Comparison of ENCODE assay signal across 8 mouse cellular contexts in the genomic region with DNA sequence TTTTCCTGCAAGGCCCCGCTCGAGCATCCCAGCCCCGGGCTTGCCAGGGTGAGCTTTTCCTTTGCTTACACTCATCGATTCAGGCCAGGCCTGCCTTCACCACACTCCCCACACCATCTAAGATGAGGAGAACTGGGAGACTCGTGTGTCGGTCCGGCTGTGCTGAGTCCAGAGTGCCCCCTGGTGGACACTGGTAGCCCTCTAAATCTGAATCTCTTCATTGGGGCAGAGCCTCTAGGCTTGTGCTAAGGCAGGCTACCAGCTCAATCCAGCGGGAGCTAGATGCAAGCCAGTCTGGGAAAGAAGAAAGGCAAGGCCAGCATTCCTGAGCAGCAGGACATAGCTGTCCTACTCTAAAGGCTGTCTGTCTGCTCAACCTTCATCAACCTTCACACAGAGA. TPM values are rescaled to one million over a fixed set of nuclear protein-coding genes. Genes with fewer than 3 reads are reported as not detected.
DNase-seq lines count a peak whose midpoint lies in the region; ATAC-seq and TF ChIP-seq lines count a peak whose summit lies in the region.

No protein-coding gene starts in this region.

- no peak for TF ChIP-seq POLR2A in brain, embryonic 14.5 days (IDR thresholded peaks at IDR 0.05; ENCODE audit: borderline replicate concordance, extremely low read depth, insufficient read depth, insufficient read length, poor library complexity, severe bottlenecking)

- peak; percentile 71 for TF ChIP-seq CTCF in C2C12 (IDR thresholded peaks at IDR 0.05; ENCODE audit: control insufficient read depth, insufficient read depth, insufficient read length)
- peak; percentile 93 for TF ChIP-seq CTCF in brain, embryonic 14.5 days (IDR thresholded peaks at IDR 0.05; ENCODE audit: borderline replicate concordance, extremely low read depth, insufficient read depth, insufficient read length)

- ATAC-seq in forebrain, embryonic 13.5 days = peak; percentile 57; the same call in 1 of the 2 replicates
- ATAC-seq in neutrophil, adult 5-6 weeks (ENCODE audit: extremely low read depth, insufficient number of reproducible peaks, low FRiP score, poor library complexity, severe bottlenecking) = peak; percentile 72

- H3K36me3 ChIP-seq in C2C12 (ENCODE audit: control insufficient read depth, insufficient read depth) = peaks cover 36% of the 10 kb centered on the region
- peaks cover 43% of the 10 kb centered on the region for H3K36me3 ChIP-seq in forebrain, embryonic 13.5 days (ENCODE audit: poor library complexity, severe bottlenecking)

- intact Hi-C loops in heart, postnatal 14 days (cut with DNase I) = loop anchor here (5.0 kb wide), 1 partner anchor 96 kb away; no protein-coding TSS in a partner anchor

- DNase-seq in brain, embryonic 14.5 days (ENCODE audit: low read depth) = peak; percentile 86
- DNase-seq in heart, postnatal 14 days = peak; percentile 90 to 94
- peak; percentile 82 to 94 for DNase-seq in layer of hippocampus, adult 18-20 months (ENCODE audit: low spot score in 2 of 2)
- peak; percentile 89 to 92 for DNase-seq in lung, adult 18-20 months
- peak; percentile 73 for DNase-seq in testis, postnatal 14 days (ENCODE audit: low spot score)

- H3ac ChIP-seq in C2C12 (ENCODE audit: control insufficient read depth, insufficient read length, low read depth) = no peak overlapping the region

- peaks cover 24% of the 10 kb centered on the region for H3K79me2 ChIP-seq in C2C12 (ENCODE audit: control insufficient read depth, insufficient read depth)

- no peak overlapping the region for H3K9ac ChIP-seq in forebrain, embryonic 13.5 days

- H3K4me2 ChIP-seq in forebrain, embryonic 13.5 days = no peak overlapping the region

- H3K27ac ChIP-seq in forebrain, embryonic 13.5 days = no peak overlapping the region

- 13% methylated on average over 8 of the region's 8 CpGs for WGBS in forebrain, embryonic 13.5 days

- H3K4me3 ChIP-seq in C2C12 (ENCODE audit: insufficient read depth, poor library complexity, severe bottlenecking) = no peak overlapping the region
- no peak overlapping the region for H3K4me3 ChIP-seq in forebrain, embryonic 13.5 days

- no peaks in the 10 kb centered on the region for H3K9me3 ChIP-seq in forebrain, embryonic 13.5 days (replicated peaks)

- peaks cover 9% of the 10 kb centered on the region for H3K79me3 ChIP-seq in C2C12 (ENCODE audit: low read depth)

- no peaks in the 10 kb centered on the region for H3K27me3 ChIP-seq in C2C12 (ENCODE audit: control insufficient read depth, insufficient read depth, insufficient read length)
- H3K27me3 ChIP-seq in forebrain, embryonic 13.5 days = no peaks in the 10 kb centered on the region

- H3K4me1 ChIP-seq in forebrain, embryonic 13.5 days = no peaks in the 10 kb centered on the region

TF ChIP-seq in C2C12, 6 proteins besides CTCF, POLR2A, EP300 and RAD21:
- TF ChIP-seq MYOD1 (IDR thresholded peaks at IDR 0.05; ENCODE audit: control insufficient read depth, insufficient read length, low read depth) (no peak), CEBPB (IDR thresholded peaks at IDR 0.05; ENCODE audit: low read depth) (no peak), MYOG (IDR thresholded peaks at IDR 0.05; ENCODE audit: control insufficient read depth, extremely low read depth, insufficient read length) (no peak), FOSL1 (IDR thresholded peaks at IDR 0.05; ENCODE audit: insufficient read depth, low read length, poor library complexity, severe bottlenecking) (no peak), MAX (IDR thresholded peaks at IDR 0.05) (no peak), USF1 (IDR thresholded peaks at IDR 0.05; ENCODE audit: low read depth) (no peak)

RNA-seq across cellular contexts. Expression of a gene that starts 19.2 kb away (rescaled TPM):
- 13.9 TPM for polyA plus RNA-seq in C2C12 (2012; fragmentation: generic; extraction: Trizol)
- 12.3 and 17.8 TPM in 2 replicates for polyA plus RNA-seq in brain, embryonic 14.5 days (2012; rRNA removed)
- 18.3 and 18.8 TPM in 2 replicates for polyA plus RNA-seq in forebrain, embryonic 13.5 days (2015; fragmentation: Nextera tagmentation; extraction: Ambion mirVana)
- 10 to 100 TPM; 11.4 to 12.0 TPM for total RNA-seq in heart, postnatal 14 days (2021)
- 10 to 100 TPM; 13.0 to 13.4 TPM for total RNA-seq in layer of hippocampus, adult 18-20 months (2021)
- total RNA-seq in neutrophil, adult 5-6 weeks (2017) = 9.3 and 9.8 TPM in 2 replicates

RNA-seq across cellular contexts. Expression of a gene that starts 19.8 kb away (rescaled TPM):
- polyA plus RNA-seq in C2C12 (2012; fragmentation: generic; extraction: Trizol) = 8.5 TPM
- 11.8 and 14.4 TPM in 2 replicates for polyA plus RNA-seq in brain, embryonic 14.5 days (2012; rRNA removed)
- polyA plus RNA-seq in forebrain, embryonic 13.5 days (2015; fragmentation: Nextera tagmentation; extraction: Ambion mirVana) = 13.9 and 20.0 TPM in 2 replicates
- 10 to 100 TPM; 14.1 to 15.0 TPM for total RNA-seq in heart, postnatal 14 days (2021)
- total RNA-seq in layer of hippocampus, adult 18-20 months (2021) = 10 to 100 TPM; 34.2 to 35.0 TPM
- total RNA-seq in neutrophil, adult 5-6 weeks (2017) = 15.6 and 17.3 TPM in 2 replicates

RNA-seq across cellular contexts. Expression of a gene that starts 35.7 kb away (rescaled TPM):
- polyA plus RNA-seq in C2C12 (2012; fragmentation: generic; extraction: Trizol) = 0.01 TPM
- polyA plus RNA-seq in brain, embryonic 14.5 days (2012; rRNA removed) = 0.09 and 0.16 TPM in 2 replicates
- 0.08 and 0.25 TPM in 2 replicates for polyA plus RNA-seq in forebrain, embryonic 13.5 days (2015; fragmentation: Nextera tagmentation; extraction: Ambion mirVana)
- 1 to 10 TPM in 1 of 2 experiments, under 1 TPM in 1; 0.88 to 1.8 TPM for total RNA-seq in heart, postnatal 14 days (2021)
- not detected for total RNA-seq in layer of hippocampus, adult 18-20 months (2021)
- 0.23 and 0.61 TPM in 2 replicates for total RNA-seq in neutrophil, adult 5-6 weeks (2017)

RNA-seq across cellular contexts. Expression of a gene that starts 47.3 kb away (rescaled TPM):
- polyA plus RNA-seq in C2C12 (2012; fragmentation: generic; extraction: Trizol) = 33.1 TPM
- 71.6 and 83.7 TPM in 2 replicates for polyA plus RNA-seq in brain, embryonic 14.5 days (2012; rRNA removed)
- polyA plus RNA-seq in forebrain, embryonic 13.5 days (2015; fragmentation: Nextera tagmentation; extraction: Ambion mirVana) = 102 and 104 TPM in 2 replicates
- total RNA-seq in heart, postnatal 14 days (2021) = 10 to 100 TPM; 22.3 to 23.3 TPM
- total RNA-seq in layer of hippocampus, adult 18-20 months (2021) = 10 to 100 TPM; 34.9 to 35.3 TPM
- 22.6 and 29.6 TPM in 2 replicates for total RNA-seq in neutrophil, adult 5-6 weeks (2017)

RNA-seq across cellular contexts. Expression of a gene that starts 49.6 kb away (rescaled TPM):
- 5.5 TPM for polyA plus RNA-seq in C2C12 (2012; fragmentation: generic; extraction: Trizol)
- 0.64 and 1.0 TPM in 2 replicates for polyA plus RNA-seq in brain, embryonic 14.5 days (2012; rRNA removed)
- 0.15 and 0.21 TPM in 2 replicates for polyA plus RNA-seq in forebrain, embryonic 13.5 days (2015; fragmentation: Nextera tagmentation; extraction: Ambion mirVana)
- total RNA-seq in heart, postnatal 14 days (2021) = under 1 TPM; 0.07 to 0.12 TPM
- total RNA-seq in layer of hippocampus, adult 18-20 months (2021) = 1 to 10 TPM in 1 of 2 experiments, under 1 TPM in 1; 0.79 to 1.1 TPM
- 0.25 TPM in 1 of 2 replicates, not detected in the other for total RNA-seq in neutrophil, adult 5-6 weeks (2017)
